Mouse (Mus musculus) hindbrain, embryonic 12.5 days (tissue): ENCODE measurements around the gene Sipa1l2. TPM values are rescaled to one million over a fixed set of nuclear protein-coding genes. Genes with fewer than 3 reads are reported as not detected.
A peak's percentile ranks its signal among the peaks of the same experiment; 100 is the strongest.

Experiments
- ATAC-seq: fragments of 200-750 bp; cut with Nextera tagmentation; 2 replicates; pipeline ENCODE4 v1.8.0; 2017; ENCODE audit warnings: moderate TSS enrichment; ENCODE audit not compliant: low FRiP score
- H3K27ac ChIP-seq: fragments of 300-500 bp; sonication (generic); 2 replicates; pipeline ENCODE4 v1.5.1; 2016; ENCODE audit warnings: mild to moderate bottlenecking
- H3K27me3 ChIP-seq: fragments of 300-500 bp; sonication (generic); 2 replicates; pipeline ENCODE4 v1.6.1; 2016; ENCODE audit warnings: mild to moderate bottlenecking
- H3K36me3 ChIP-seq: fragments of 300-500 bp; sonication (generic); 2 replicates; pipeline ENCODE4 v1.6.1; 2016; ENCODE audit warnings: mild to moderate bottlenecking
- H3K4me1 ChIP-seq: fragments of 300-500 bp; sonication (generic); 2 replicates; pipeline ENCODE4 v1.6.1; 2016
- H3K4me2 ChIP-seq: fragments of 300-500 bp; sonication (generic); replicated peaks from 2 replicates; pipeline ENCODE4 v1.6.1; 2016; ENCODE audit warnings: mild to moderate bottlenecking
- H3K4me3 ChIP-seq: fragments of 300-500 bp; sonication (generic); 2 replicates; pipeline ENCODE4 v1.5.1; 2016; ENCODE audit warnings: mild to moderate bottlenecking
- H3K9ac ChIP-seq: fragments of 300-500 bp; sonication (generic); 2 replicates; pipeline ENCODE4 v1.6.1; 2016; ENCODE audit warnings: mild to moderate bottlenecking, moderate library complexity
- H3K9me3 ChIP-seq: fragments of 300-500 bp; sonication (generic); replicated peaks from 2 replicates; pipeline ENCODE4 v1.6.1; 2016; ENCODE audit warnings: mild to moderate bottlenecking
- WGBS: fragments of 180-500 bp; shearing (Covaris S2); methylation state at CpG from one replicate; pipeline ENCODE4 v1.1.7; 2016; 5-methylcytosine and 5-hydroxymethylcytosine counted together
- polyA plus RNA-seq: library from polyadenylated mRNA; unstranded; fragments of >200 nt; fragmentation: Nextera tagmentation; extraction: Ambion mirVana; gene quantifications from 2 replicates; pipeline ENCODE4 v1.2.1, GENCODE M21; 2016

Gene Sipa1l2
- polyA plus RNA-seq = 36.4 and 37.5 TPM in 2 replicates

DNA sequence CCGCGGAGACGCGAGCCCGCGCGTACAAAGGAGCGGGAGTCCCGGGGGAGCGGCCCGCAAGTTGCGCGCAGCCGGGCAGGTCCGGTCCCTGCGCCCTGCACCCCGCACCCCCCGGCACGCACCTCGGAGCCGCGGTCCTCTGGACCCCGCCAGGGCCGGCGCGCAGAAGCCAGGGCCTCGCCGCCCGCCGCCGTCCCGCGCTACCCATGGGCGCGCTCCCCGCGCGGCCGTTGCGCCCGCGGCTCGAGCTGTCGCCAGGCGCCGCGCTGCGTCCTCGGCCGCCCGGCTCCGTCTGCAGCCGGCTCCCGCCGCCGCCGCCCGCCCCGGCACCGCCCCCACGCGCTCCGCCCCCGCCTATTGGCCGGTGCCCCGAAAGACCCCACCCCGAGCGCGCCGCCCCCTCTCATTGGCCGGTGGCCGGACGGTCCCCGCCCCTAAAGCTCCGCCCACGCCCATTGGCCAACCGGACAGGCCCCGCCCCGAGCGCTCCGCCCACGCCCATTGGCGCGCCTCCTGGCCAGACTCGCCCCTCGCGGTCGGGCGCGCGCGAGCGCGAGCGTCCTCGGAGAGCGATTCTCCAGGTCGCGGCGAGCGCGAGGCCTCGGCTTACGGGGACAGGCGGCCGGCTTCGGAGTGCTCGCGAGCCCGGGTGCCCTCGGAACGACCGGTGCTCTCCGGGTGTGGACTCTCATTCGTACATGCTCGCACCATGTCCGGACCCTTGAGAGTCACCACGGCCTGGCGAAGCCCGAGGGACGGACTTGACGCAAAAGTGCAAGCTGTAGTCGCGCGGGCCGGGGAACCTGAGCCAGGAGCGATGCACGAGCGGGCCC, at the start of gene Sipa1l2:
TSS of gene Sipa1l2 (minus strand) at position 276 of the 833 bp plus-strand sequence.
- H3K9me3 ChIP-seq = no peaks in the 10 kb centered on the region
- peak within 1 kb of the TSS; percentile 84 for H3K27ac ChIP-seq
- H3K9ac ChIP-seq = peak within 1 kb of the TSS; percentile 81
- peaks cover 18% of the 10 kb centered on the region; the same call in 1 of the 2 replicates for H3K27me3 ChIP-seq
- peak within 1 kb of the TSS; percentile 71 for H3K4me3 ChIP-seq
- WGBS = under 1% methylated on average over 119 of the region's 129 CpGs
- peaks cover 32% of the 10 kb centered on the region for H3K4me1 ChIP-seq
- H3K36me3 ChIP-seq = no peaks in the 10 kb centered on the region
- peak; percentile 94 for ATAC-seq
- H3K4me2 ChIP-seq = peak within 1 kb of the TSS; percentile 92

DNA sequence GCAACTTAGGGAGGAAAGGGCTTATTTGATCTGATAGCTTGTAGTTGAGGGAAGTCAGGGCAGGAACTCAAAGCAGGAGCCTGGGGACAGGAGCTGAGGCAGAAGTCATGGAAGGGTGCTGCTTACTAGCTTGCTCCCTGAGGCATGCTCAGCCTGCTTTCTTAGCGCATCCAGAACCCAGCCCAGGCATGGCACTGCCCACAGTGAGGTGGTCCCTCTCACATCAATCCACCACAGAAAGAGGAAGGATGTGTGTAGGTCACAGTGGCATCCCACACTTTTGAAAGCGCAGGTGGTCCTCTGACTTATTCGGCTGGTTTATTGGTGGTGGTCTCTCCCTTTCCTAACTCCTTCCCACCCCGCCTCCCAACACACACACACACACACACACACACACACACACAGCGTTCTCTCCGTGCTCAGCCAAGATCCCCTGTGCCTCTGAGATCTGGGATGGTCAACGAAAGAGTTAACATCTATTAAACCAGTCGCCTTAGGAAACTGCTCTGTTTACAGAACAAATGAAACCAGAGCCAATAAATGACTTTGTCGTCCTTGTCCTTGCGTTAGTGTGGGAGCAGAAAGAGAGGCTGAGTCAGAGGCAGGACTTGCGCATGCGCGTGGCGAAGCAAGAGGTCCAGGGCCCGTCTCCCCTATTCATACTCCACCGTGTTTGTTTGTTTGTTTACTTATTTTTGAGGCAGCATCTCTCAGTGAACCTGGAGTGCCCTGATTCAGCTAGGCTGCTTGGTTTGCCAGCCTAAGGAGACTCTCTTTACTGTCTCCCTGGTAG, 49.1 kb upstream of the Sipa1l2 start:
- 81% methylated on average over 16 of the region's 16 CpGs for WGBS
- Histone ChIP-seq H3K9ac (no peak overlapping the region), H3K9me3 (no peaks in the 10 kb centered on the region), H3K4me1 (peaks cover 23% of the 10 kb centered on the region), H3K4me2 (no peak overlapping the region), H3K27ac (no peak overlapping the region), H3K27me3 (no peaks in the 10 kb centered on the region), H3K4me3 (no peak overlapping the region), H3K36me3 (no peaks in the 10 kb centered on the region)
- no peak for ATAC-seq

DNA sequence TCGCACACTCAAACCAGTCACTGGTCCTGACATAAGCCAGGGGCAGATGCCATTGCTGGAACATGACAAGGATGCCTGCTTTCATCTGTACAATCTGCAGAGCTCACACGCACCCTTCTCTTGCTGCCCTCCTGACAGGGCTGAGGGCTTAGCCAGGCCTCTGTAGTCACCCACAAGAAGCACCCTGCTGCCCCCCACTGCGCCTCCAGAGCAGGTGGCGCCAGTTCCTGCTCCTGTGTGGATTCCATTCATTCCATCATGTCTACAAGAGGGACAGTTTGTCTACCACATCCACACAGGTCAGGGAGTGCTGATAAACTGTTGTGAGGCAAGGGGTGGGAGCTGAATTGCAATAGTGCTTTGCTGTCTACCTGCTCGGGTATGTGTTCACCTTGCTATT, 47.3 kb upstream of the Sipa1l2 start:
- no peaks in the 10 kb centered on the region for H3K27me3 ChIP-seq
- no peak overlapping the region for H3K9ac ChIP-seq
- no peak overlapping the region for H3K27ac ChIP-seq
- no peak overlapping the region for H3K4me2 ChIP-seq
- H3K4me1 ChIP-seq = peaks cover 17% of the 10 kb centered on the region
- no peak for ATAC-seq
- H3K36me3 ChIP-seq = no peaks in the 10 kb centered on the region
- 75% methylated on average over 5 of the region's 5 CpGs for WGBS
- no peak overlapping the region for H3K4me3 ChIP-seq
- 0 out of 2 replicates have a peak, but pooled peaks cover 5% of the 10 kb centered on the region for H3K9me3 ChIP-seq

DNA sequence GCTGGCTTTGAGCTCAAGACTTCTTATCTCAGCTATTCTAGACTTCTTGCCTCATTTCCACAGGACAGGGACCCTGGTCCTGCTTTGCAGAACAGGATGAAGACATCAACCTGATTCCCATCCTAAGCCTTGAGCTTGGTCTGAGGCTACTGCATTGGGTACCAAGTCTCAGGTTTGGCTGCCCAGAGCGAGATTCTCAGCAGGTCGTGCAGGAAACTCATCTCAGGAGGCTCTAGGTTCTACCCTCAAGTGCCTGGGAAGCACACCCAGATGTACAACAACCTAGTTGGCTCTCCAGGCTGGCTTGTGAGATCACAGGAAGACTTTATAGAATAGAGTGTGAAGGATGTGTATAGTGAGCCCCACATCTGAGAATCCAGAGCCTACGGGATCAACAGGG, 46.4 kb upstream of the Sipa1l2 start:
- no peak for ATAC-seq
- Histone ChIP-seq H3K9me3 (0 out of 2 replicates have a peak, but pooled peaks cover 5% of the 10 kb centered on the region), H3K27ac (no peak overlapping the region), H3K4me1 (peaks cover 17% of the 10 kb centered on the region), H3K4me2 (no peak overlapping the region), H3K4me3 (no peak overlapping the region), H3K36me3 (no peaks in the 10 kb centered on the region), H3K27me3 (no peaks in the 10 kb centered on the region), H3K9ac (no peak overlapping the region)
- 86% methylated on average over 3 of the region's 3 CpGs for WGBS

DNA sequence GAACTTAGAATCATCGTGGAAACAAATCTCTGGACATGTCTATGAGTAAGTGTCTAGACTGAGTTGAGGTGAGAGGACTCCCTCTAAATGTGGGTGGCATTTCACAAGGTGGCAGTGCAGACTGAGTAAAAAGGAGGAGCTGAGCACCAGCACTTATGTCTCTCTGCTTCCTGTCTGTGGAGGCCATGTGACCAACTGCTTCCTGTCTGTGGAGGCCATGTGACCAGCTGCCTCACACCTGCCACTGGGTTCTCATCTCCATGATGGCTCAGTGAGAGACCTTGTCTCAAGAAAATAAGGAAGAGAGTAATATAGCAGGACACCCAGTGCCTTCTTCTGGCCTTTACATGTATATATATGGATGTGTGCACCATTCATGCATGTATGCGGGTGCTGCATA, 43.9 kb upstream of the Sipa1l2 start:
- H3K27ac ChIP-seq = no peak overlapping the region
- no peak overlapping the region for H3K9ac ChIP-seq
- no peak for ATAC-seq
- no peak overlapping the region for H3K4me3 ChIP-seq
- H3K27me3 ChIP-seq = no peaks in the 10 kb centered on the region
- no peak overlapping the region for H3K4me2 ChIP-seq
- 95% methylated on average over 2 of the region's 2 CpGs for WGBS
- H3K9me3 ChIP-seq = 0 out of 2 replicates have a peak, but pooled peaks cover 5% of the 10 kb centered on the region
- H3K36me3 ChIP-seq = no peaks in the 10 kb centered on the region
- H3K4me1 ChIP-seq = no peaks in the 10 kb centered on the region

DNA sequence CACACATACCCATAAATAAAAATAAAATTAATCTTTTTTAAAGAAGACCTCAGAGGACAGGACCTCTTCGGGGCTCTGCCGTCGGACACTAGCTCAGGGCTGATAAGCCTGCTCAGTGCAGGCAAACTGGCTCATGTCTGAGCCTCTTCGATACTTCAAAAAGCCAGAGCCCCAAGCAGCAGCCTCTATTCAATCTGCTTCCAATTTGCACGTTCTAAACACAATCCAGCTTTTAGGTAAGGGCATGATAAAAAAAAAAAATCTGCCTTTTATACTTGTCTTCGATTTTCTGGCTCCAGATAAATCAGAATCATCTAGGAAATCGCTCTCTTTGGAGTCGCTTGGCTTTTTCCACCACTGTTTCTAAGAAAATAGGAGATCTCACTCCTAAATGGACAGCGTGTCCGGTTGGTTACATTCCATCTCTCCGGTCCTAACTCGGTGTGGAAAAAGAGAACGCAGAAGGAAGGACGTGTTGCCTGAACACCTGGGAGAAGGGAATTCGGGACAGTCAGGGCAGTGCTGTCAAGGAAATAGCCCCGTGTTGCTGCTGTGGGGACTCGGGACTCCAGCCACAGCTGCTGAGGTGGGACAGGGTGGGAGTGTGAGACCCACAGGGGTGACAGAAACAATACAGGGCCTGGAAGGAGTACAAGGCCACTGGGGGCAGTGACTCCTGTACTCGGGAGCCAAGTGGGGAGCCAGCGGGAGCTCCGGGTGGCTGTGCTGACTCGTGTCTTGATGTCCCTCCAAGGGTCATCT, 42.4 kb upstream of the Sipa1l2 start:
- H3K9ac ChIP-seq = no peak overlapping the region
- no peak overlapping the region for H3K27ac ChIP-seq
- no peak for ATAC-seq
- no peaks in the 10 kb centered on the region for H3K27me3 ChIP-seq
- 81% methylated on average over 21 of the region's 21 CpGs for WGBS
- H3K4me2 ChIP-seq = no peak overlapping the region
- no peak overlapping the region for H3K4me3 ChIP-seq
- H3K36me3 ChIP-seq = no peaks in the 10 kb centered on the region
- H3K4me1 ChIP-seq = no peaks in the 10 kb centered on the region
- H3K9me3 ChIP-seq = 0 out of 2 replicates have a peak, but pooled peaks cover 5% of the 10 kb centered on the region

DNA sequence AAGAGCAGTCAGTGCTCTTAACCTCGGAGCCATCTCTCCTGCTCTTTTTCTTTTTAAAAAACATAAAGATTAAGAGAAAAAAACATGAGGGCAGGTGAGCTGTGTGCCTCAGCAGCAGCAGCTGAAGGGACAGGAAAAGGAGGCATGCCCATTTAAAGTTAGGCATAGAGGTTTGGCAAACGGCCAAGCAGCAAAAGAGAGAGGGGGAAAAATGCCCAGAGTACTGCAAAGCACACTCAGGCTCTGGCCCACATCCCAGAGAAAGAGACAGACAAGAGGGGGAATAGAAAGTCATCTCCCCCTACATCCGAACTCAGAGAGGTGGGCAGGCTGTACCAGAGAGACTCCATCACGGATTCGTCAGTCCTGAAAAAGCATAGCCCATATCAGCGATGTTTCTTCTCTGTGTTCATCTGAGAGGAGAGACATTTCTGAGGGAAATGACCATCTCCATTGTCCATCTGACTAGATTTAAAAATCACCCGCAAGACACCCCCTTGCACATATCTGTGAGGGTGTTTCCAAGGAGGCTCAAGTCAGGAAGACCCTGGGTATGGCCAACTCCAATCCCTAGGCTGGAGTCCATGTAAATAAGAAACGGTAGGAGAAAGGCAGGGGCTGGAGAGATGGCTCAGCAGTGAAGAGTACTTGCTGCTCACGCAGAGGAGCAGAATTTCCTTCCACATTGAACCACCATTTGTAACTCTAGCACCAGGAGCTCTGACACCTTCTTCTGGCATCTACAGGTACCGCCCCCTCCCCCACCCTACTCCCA, 41.6 kb upstream of the Sipa1l2 start:
- Histone ChIP-seq H3K4me1 (no peaks in the 10 kb centered on the region), H3K4me3 (no peak overlapping the region), H3K27ac (no peak overlapping the region), H3K9me3 (0 out of 2 replicates have a peak, but pooled peaks cover 5% of the 10 kb centered on the region), H3K27me3 (no peaks in the 10 kb centered on the region), H3K4me2 (no peak overlapping the region), H3K36me3 (no peaks in the 10 kb centered on the region), H3K9ac (no peak overlapping the region)
- 89% methylated on average over 10 of the region's 10 CpGs for WGBS
- ATAC-seq = no peak

DNA sequence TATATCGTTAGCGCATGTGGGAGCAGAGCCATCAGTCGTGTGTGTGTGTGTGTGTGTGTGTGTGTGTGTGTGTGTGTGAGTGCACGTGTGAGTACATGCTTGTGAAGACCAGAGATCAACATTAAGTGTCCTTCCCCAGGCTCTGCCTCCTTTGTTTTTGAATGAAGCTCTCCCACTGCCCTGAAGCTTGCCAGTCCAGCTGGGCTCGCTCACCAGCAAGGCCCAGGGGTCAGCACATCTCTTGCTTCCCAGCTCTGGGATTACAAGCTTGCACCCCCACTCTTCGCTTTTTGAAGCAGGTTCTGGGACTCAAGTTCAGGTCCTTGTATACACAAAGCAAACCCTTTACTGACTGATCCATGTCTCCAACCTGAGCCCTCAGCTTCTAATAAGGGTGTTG, 40.1 kb upstream of the Sipa1l2 start:
- Histone ChIP-seq H3K27me3 (no peaks in the 10 kb centered on the region), H3K27ac (no peak overlapping the region), H3K9ac (no peak overlapping the region), H3K4me1 (no peaks in the 10 kb centered on the region), H3K4me3 (no peak overlapping the region), H3K36me3 (no peaks in the 10 kb centered on the region), H3K4me2 (no peak overlapping the region), H3K9me3 (0 out of 2 replicates have a peak, but pooled peaks cover 5% of the 10 kb centered on the region)
- WGBS = 90% methylated on average over 6 of the region's 6 CpGs
- ATAC-seq = no peak

DNA sequence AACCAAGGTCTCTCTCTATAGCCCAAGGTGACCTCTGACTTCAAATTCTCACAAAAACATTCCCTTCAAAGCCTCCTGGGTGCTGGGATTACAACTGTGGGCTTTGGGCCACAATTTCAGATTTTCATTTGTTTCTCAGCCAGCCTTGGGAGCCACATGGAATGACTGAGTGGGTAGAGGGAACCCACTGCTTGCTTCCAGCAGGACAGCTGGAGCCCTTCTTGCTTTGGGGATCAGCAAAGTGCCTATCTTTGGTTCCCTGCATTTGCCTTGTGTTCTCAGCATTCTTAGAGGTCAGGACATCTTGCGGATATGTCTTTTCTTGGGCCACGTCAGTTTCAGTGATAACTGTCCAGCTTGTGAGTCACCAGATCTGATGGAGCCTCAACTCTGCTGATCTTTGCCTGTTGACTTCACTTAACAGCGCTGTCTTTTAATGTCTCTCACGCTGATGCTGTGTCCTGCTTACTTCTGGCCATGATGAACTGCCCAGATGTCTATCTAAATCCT, 38.2 kb upstream of the Sipa1l2 start:
- no peak overlapping the region for H3K27ac ChIP-seq
- no peaks in the 10 kb centered on the region for H3K36me3 ChIP-seq
- H3K27me3 ChIP-seq = no peaks in the 10 kb centered on the region
- WGBS = 91% methylated on average over 4 of the region's 4 CpGs
- H3K9ac ChIP-seq = no peak overlapping the region
- H3K4me2 ChIP-seq = no peak overlapping the region
- H3K4me3 ChIP-seq = no peak overlapping the region
- H3K9me3 ChIP-seq = no peaks in the 10 kb centered on the region
- ATAC-seq = no peak
- H3K4me1 ChIP-seq = no peaks in the 10 kb centered on the region

DNA sequence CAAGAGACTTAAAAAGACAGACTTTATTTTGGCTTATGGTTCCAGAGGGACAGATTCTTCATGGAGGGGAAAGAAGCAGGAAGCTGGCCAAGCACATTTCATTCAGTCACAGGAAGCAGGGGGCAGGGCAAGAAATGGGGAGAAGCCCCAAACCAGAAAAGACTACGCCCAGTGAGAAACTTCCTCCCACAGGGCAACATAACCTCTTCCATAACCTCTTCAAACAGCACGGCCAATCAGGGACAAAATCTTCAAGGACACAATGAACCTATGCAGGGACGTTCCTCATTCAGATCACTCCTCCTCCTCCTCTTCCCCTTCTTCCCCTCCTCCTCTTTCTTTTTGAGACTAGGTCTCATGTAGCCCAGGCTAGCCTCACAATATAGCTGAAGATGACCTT, 37.3 kb upstream of the Sipa1l2 start:
- no peak for ATAC-seq
- 74% methylated on average over 3 of the region's 3 CpGs for WGBS
- no peaks in the 10 kb centered on the region for H3K9me3 ChIP-seq
- no peak overlapping the region for H3K4me2 ChIP-seq
- H3K36me3 ChIP-seq = no peaks in the 10 kb centered on the region
- no peak overlapping the region for H3K9ac ChIP-seq
- no peaks in the 10 kb centered on the region for H3K27me3 ChIP-seq
- H3K4me3 ChIP-seq = no peak overlapping the region
- no peak overlapping the region for H3K27ac ChIP-seq
- H3K4me1 ChIP-seq = no peaks in the 10 kb centered on the region

DNA sequence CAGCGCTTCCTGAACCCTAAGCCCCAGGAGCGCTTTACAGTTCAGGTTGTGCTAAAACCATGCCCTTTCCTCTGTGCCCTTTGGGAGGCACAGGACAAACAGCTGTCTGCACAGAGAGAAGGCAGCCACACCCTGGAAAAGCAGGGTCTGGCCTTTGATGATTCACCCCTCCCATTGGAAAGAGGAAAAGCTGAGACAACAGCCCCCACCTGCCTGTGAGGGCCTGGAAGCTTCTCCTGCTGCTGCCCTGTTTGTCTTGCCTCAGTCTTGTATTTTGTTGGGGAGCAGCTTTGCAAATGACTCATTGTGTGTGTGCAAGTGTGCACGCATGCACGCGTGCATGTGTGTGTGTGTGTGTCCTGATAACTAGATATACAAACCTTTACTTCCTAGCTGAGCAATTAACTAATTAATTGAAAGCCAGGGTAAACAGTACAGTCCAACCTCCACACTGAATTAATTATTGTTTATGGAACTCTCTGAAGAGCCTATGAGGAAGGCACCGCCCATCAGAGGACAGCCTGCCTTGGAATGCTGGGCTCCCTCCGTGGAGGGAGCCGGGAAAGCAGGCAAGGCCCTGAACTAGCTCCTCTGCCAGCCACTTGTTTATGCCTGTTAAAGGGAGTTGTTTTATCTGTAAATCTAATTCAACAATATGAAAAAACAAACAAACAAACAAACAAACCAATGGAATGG, 35.4 kb upstream of the Sipa1l2 start:
- H3K9me3 ChIP-seq = no peaks in the 10 kb centered on the region

More for the DNA sequence above, 35.4 kb upstream of the Sipa1l2 start:
- ATAC-seq = no peak
- no peaks in the 10 kb centered on the region; the same call in 1 of the 2 replicates for H3K4me1 ChIP-seq
- H3K36me3 ChIP-seq = no peaks in the 10 kb centered on the region
- no peak overlapping the region for H3K9ac ChIP-seq
- H3K27ac ChIP-seq = no peak overlapping the region; the same call in 1 of the 2 replicates
- 75% methylated on average over 8 of the region's 8 CpGs for WGBS
- no peaks in the 10 kb centered on the region for H3K27me3 ChIP-seq
- no peak overlapping the region for H3K4me3 ChIP-seq
- no peak overlapping the region for H3K4me2 ChIP-seq
